Mouse (Mus musculus): Measurements from ENCODE around the gene Fhit. TPM values are rescaled to one million over a fixed set of nuclear protein-coding genes. Genes with fewer than 3 reads are reported as not detected.
A peak's percentile ranks its signal among the peaks of the same experiment; 100 is the strongest.

Gene Fhit
- polyA plus RNA-seq, 1 experiment from 2014 or later = 8.1 TPM

DNA sequence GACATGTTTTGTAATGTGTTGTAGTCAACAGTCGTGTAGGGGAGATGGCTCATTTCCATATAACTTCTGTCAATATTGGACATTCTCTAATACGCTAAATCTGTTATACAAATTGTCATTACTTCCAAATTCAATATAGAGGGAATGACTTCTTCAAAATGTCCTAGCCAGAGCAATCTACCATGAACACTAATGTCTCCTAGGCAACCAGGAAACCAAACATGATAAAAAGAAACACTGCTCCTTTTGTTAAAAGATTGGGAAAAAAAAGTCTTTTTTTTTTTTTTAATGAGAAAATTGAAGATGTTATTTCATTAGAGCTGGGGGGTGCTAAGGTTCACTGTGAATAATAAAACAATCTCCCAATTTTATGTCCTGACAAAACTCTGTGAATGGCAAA is 729.3 kb downstream of the Fhit start:
- Histone ChIP-seq H3K9me3 (replicated peaks; ENCODE audit: control insufficient read depth, low read length) (no peaks in the 10 kb centered on the region), H3K9ac (ENCODE audit: low read length) (no peak overlapping the region), H3K4me2 (ENCODE audit: low read length) (no peak overlapping the region), H3K27ac (ENCODE audit: low read depth, low read length) (no peak overlapping the region), H3K27me3 (replicated peaks; ENCODE audit: control insufficient read depth, insufficient read depth, low read length) (no peaks in the 10 kb centered on the region), H3K4me3 (ENCODE audit: low read depth, low read length) (no peak overlapping the region), H3K36me3 (ENCODE audit: control insufficient read depth, insufficient read depth, low read length) (no peaks in the 10 kb centered on the region), H3K4me1 (ENCODE audit: control insufficient read depth, insufficient read depth, low read length) (no peaks in the 10 kb centered on the region)
- DNase-seq (ENCODE audit: low spot score) (no peak), ATAC-seq (no peak)
- 90% methylated on average over 2 of the region's 2 CpGs for WGBS

DNA sequence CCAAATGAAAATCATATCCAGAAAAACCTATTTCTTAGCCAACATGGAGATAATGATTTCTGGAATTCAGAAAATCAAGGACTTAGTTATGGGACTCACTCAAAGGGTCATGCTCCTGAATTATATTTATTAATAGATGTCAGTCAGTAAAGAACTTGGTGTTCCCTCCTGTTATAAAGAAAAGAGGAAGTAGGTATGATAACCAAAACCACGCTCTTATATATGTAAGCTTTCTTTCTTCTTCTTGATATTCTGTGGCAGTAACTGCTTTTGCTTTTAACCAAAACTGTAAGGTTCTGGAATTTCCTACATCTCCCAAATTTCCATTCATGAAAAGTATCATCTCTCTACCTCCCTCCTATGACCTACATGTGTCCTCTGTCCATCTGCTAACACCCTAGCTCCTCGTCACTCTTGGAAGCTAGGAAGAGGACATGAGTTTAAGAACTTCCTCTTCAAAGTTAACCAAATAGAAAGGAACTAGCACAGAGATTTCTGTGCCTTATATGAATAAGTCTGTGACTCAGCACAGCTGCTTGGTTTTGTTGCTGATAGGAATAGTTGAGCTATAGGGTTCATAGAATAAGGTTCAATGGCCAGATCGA is 731.3 kb downstream of the Fhit start:
- Histone ChIP-seq H3K4me3 (ENCODE audit: low read depth, low read length) (no peak overlapping the region), H3K27ac (ENCODE audit: low read depth, low read length) (no peak overlapping the region), H3K9me3 (replicated peaks; ENCODE audit: control insufficient read depth, low read length) (no peaks in the 10 kb centered on the region), H3K4me1 (ENCODE audit: control insufficient read depth, insufficient read depth, low read length) (no peaks in the 10 kb centered on the region), H3K27me3 (replicated peaks; ENCODE audit: control insufficient read depth, insufficient read depth, low read length) (no peaks in the 10 kb centered on the region), H3K9ac (ENCODE audit: low read length) (no peak overlapping the region), H3K36me3 (ENCODE audit: control insufficient read depth, insufficient read depth, low read length) (no peaks in the 10 kb centered on the region), H3K4me2 (ENCODE audit: low read length) (no peak overlapping the region)
- DNase-seq (ENCODE audit: low spot score) = no peak
- ATAC-seq = no peak
- 94% methylated on average over 3 of the region's 3 CpGs for WGBS

DNA sequence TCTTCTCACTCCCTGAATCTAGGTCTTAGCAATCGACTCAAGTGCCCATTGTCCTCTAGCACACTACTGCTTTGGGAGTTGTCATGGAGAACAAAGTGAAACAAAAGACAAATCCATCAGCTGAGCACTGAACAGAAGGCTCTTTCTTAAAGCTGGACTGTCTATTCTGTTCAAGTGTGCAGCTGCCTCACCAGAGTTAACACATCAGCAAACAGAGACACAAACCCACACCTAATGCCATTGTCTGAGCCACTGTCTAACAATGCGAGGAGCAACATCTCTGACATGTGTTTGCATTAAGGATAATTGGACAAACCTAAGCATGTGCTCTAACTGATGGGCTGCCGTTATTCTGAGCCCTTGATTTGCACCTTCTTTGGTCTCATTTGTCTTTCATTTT is 738.3 kb downstream of the Fhit start:
- H3K4me1 ChIP-seq (ENCODE audit: control insufficient read depth, insufficient read depth, low read length) = no peaks in the 10 kb centered on the region
- no peak overlapping the region for H3K9ac ChIP-seq (ENCODE audit: low read length)
- H3K9me3 ChIP-seq (replicated peaks; ENCODE audit: control insufficient read depth, low read length) = no peaks in the 10 kb centered on the region
- no peaks in the 10 kb centered on the region for H3K36me3 ChIP-seq (ENCODE audit: control insufficient read depth, insufficient read depth, low read length)
- DNase-seq (ENCODE audit: low spot score) = no peak
- no peak overlapping the region for H3K4me3 ChIP-seq (ENCODE audit: low read depth, low read length)
- no peaks in the 10 kb centered on the region for H3K27me3 ChIP-seq (replicated peaks; ENCODE audit: control insufficient read depth, insufficient read depth, low read length)
- no peak overlapping the region for H3K27ac ChIP-seq (ENCODE audit: low read depth, low read length)
- no peak overlapping the region for H3K4me2 ChIP-seq (ENCODE audit: low read length)
- no peak for ATAC-seq
- WGBS = 37% methylated on average over 3 of the region's 3 CpGs

DNA sequence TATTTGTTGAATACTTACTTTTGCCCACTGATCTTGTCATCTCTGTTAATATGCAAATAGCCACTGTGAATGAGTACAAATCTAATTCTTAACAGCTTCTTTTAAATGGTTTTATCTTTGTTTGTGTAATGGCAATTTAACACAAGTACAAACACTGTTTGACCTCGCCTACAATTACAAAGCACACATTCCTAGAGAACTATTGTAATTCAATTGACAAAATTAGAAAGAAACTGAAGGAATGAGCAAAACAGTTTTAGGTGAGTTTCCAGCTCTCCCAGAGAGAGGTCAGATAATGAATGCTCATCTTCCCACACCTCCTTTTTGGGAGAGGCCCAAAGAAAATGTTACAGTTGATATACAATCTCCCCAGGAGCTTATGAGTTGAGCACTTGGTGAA is 739.6 kb downstream of the Fhit start:
- no peak overlapping the region for H3K27ac ChIP-seq (ENCODE audit: low read depth, low read length)
- no peak overlapping the region for H3K4me2 ChIP-seq (ENCODE audit: low read length)
- no peak for DNase-seq (ENCODE audit: low spot score)
- WGBS = 60% methylated on average over 1 of the region's 1 CpGs
- H3K4me3 ChIP-seq (ENCODE audit: low read depth, low read length) = no peak overlapping the region
- H3K4me1 ChIP-seq (ENCODE audit: control insufficient read depth, insufficient read depth, low read length) = no peaks in the 10 kb centered on the region
- no peaks in the 10 kb centered on the region for H3K9me3 ChIP-seq (replicated peaks; ENCODE audit: control insufficient read depth, low read length)
- H3K27me3 ChIP-seq (replicated peaks; ENCODE audit: control insufficient read depth, insufficient read depth, low read length) = no peaks in the 10 kb centered on the region
- no peak for ATAC-seq
- H3K36me3 ChIP-seq (ENCODE audit: control insufficient read depth, insufficient read depth, low read length) = no peaks in the 10 kb centered on the region
- H3K9ac ChIP-seq (ENCODE audit: low read length) = no peak overlapping the region

DNA sequence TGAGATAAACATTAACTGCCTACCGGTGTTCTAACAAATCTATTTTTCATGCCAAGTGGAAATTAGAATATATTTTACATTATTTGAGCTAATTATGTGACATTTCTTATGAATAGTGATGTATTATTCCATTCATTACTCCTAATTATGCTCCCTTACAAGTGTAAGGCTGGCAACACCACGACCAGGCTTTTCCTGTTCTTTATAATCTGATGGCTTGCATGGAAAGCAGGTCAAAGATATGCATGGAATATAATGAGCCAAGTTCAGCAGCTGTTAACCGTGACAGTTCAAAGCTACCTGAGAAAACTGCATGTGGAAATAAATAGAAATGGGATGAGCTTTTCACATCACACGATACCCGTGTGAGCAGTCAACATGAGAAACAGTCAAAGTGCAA is 746.8 kb downstream of the Fhit start:
- WGBS = 61% methylated on average over 5 of the region's 5 CpGs
- no peak overlapping the region for H3K4me2 ChIP-seq (ENCODE audit: low read length)
- DNase-seq (ENCODE audit: low spot score) (peak; percentile 14), ATAC-seq (no peak)
- H3K9ac ChIP-seq (ENCODE audit: low read length) = no peak overlapping the region
- H3K9me3 ChIP-seq (replicated peaks; ENCODE audit: control insufficient read depth, low read length) = no peaks in the 10 kb centered on the region
- no peaks in the 10 kb centered on the region for H3K36me3 ChIP-seq (ENCODE audit: control insufficient read depth, insufficient read depth, low read length)
- H3K4me3 ChIP-seq (ENCODE audit: low read depth, low read length) = no peak overlapping the region
- H3K27ac ChIP-seq (ENCODE audit: low read depth, low read length) = no peak overlapping the region
- no peaks in the 10 kb centered on the region for H3K4me1 ChIP-seq (ENCODE audit: control insufficient read depth, insufficient read depth, low read length)
- H3K27me3 ChIP-seq (replicated peaks; ENCODE audit: control insufficient read depth, insufficient read depth, low read length) = no peaks in the 10 kb centered on the region

DNA sequence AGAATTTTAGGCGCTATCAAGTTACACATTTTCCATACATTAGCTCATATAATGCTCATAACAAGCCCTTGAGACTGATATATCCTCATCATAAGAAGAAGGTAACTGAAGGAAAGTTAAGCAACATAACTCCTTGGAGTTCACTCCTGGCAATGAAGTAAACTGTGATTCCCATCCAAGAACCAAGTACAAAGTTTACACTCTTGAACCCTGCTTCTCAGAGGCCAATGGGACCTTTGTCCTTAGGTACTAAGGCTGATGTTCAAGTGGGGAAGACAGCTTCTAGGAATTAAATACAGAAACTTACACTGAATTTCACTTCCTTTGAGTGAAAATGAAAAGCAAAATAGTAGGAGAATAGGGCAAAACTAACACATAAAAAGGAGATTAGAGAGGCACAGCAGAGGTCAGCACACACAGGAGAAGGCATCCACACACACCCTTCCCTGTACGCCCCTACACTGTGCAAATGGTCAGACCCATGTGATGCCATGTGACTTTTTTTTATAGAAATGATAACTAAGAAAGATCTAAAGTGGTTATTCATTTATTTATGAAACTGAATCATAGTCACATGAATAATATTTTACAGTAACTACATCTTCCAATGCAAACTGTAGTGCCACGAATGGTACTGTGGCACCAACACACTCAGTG is 752.4 kb downstream of the Fhit start:
- no peaks in the 10 kb centered on the region for H3K36me3 ChIP-seq (ENCODE audit: control insufficient read depth, insufficient read depth, low read length)
- no peak overlapping the region for H3K27ac ChIP-seq (ENCODE audit: low read depth, low read length)
- H3K4me3 ChIP-seq (ENCODE audit: low read depth, low read length) = no peak overlapping the region
- no peaks in the 10 kb centered on the region for H3K27me3 ChIP-seq (replicated peaks; ENCODE audit: control insufficient read depth, insufficient read depth, low read length)
- no peaks in the 10 kb centered on the region for H3K4me1 ChIP-seq (ENCODE audit: control insufficient read depth, insufficient read depth, low read length)
- no peaks in the 10 kb centered on the region for H3K9me3 ChIP-seq (replicated peaks; ENCODE audit: control insufficient read depth, low read length)
- H3K4me2 ChIP-seq (ENCODE audit: low read length) = no peak overlapping the region
- DNase-seq (ENCODE audit: low spot score) (no peak), ATAC-seq (no peak)
- no peak overlapping the region for H3K9ac ChIP-seq (ENCODE audit: low read length)
- 90% methylated on average over 3 of the region's 3 CpGs for WGBS

DNA sequence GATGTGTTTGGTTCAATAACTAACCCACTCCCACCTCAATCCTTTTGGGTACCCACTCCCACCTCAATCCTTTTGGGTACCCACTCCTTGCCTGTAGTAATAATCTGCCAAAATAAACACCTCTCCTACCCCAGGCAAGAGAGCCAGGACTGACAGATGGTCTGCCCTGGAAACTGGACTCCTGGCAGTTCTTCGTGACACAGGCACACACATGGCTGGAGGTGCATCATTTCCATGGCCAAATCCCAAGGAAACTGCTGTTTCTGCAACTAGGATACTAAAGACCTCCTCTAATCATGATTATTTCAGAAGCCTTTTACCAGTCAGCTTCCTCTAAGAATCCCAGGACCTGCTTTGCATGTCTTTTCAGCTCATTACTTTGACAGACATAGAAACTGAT is 756.5 kb downstream of the Fhit start:
- DNase-seq (ENCODE audit: low spot score) = no peak
- no peaks in the 10 kb centered on the region for H3K36me3 ChIP-seq (ENCODE audit: control insufficient read depth, insufficient read depth, low read length)
- no peak for ATAC-seq
- 84% methylated on average over 1 of the region's 1 CpGs for WGBS
- H3K4me3 ChIP-seq (ENCODE audit: low read depth, low read length) = no peak overlapping the region
- H3K9ac ChIP-seq (ENCODE audit: low read length) = no peak overlapping the region
- H3K9me3 ChIP-seq (replicated peaks; ENCODE audit: control insufficient read depth, low read length) = no peaks in the 10 kb centered on the region
- no peaks in the 10 kb centered on the region for H3K27me3 ChIP-seq (replicated peaks; ENCODE audit: control insufficient read depth, insufficient read depth, low read length)
- H3K27ac ChIP-seq (ENCODE audit: low read depth, low read length) = no peak overlapping the region
- no peaks in the 10 kb centered on the region for H3K4me1 ChIP-seq (ENCODE audit: control insufficient read depth, insufficient read depth, low read length)
- no peak overlapping the region for H3K4me2 ChIP-seq (ENCODE audit: low read length)

DNA sequence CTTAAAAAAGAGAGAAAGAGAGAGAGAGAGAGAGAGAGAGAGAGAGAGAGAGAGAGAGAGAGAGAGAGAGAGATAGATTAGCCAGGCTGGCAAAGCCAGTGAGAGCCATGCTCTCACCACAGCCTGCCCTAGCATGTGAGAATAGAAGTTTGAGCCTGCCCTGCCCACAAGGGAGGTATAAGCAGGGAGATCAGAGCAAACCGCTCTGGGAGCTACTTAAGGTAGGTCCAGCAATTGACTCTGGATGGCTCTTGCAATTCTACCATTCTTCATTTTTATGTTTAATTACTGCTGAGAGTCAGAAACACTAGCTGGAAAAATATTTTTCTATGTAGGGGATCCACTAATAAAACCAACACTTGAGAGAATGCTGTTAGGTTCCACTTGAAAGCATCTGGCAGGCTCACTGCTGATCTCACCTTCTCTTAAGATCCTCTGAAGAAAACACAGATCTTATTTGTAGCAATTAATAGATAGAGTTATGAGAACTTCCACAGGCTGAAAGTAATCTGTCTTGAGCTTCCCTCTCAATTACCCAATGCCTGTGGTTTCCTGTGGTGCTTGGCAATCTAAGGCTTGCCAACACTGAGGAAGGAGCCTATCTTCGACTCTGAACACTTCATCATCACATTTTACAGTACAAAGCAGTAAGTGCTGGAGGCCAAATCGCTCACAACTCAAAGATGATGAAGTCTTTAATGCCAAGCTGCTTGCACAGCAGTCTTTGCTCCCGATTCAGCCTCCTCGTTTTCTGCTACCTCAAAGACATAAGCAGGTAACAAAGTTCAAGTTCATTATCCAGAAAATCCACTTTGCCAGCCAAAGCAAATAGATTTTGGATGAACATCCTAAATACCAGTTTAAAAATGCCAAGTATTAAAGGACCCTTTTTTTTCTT is 793.8 kb downstream of the Fhit start:
- Histone ChIP-seq H3K9me3 (replicated peaks; ENCODE audit: control insufficient read depth, low read length) (no peaks in the 10 kb centered on the region), H3K4me3 (ENCODE audit: low read depth, low read length) (no peak overlapping the region), H3K9ac (ENCODE audit: low read length) (no peak overlapping the region), H3K4me2 (ENCODE audit: low read length) (no peak overlapping the region), H3K27ac (ENCODE audit: low read depth, low read length) (no peak overlapping the region), H3K27me3 (replicated peaks; ENCODE audit: control insufficient read depth, insufficient read depth, low read length) (no peaks in the 10 kb centered on the region), H3K36me3 (ENCODE audit: control insufficient read depth, insufficient read depth, low read length) (no peaks in the 10 kb centered on the region), H3K4me1 (ENCODE audit: control insufficient read depth, insufficient read depth, low read length) (no peaks in the 10 kb centered on the region)
- DNase-seq (ENCODE audit: low spot score) (no peak), ATAC-seq (no peak)
- WGBS = 74% methylated on average over 5 of the region's 5 CpGs

DNA sequence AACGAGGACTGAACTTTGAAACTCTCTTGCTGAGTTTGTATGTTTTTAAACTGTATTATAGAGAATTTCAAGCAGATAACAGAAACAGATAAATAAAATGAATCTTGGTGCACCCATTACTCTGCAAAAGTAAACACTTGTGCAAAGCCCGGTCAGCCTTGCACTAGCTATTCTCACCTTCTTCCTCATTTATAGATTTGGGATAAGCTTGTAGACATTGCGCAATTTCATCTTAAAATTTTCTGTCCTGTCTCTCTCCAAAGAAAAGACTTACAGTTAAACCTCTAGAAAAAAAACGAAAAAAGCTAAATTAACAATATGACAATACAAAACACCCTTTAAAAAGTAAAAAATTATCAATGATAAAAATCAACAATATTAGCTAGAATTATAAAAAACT is 795.0 kb downstream of the Fhit start:
- no peak for ATAC-seq
- Histone ChIP-seq H3K27ac (ENCODE audit: low read depth, low read length) (no peak overlapping the region), H3K4me2 (ENCODE audit: low read length) (no peak overlapping the region), H3K27me3 (replicated peaks; ENCODE audit: control insufficient read depth, insufficient read depth, low read length) (no peaks in the 10 kb centered on the region), H3K9ac (ENCODE audit: low read length) (no peak overlapping the region), H3K9me3 (replicated peaks; ENCODE audit: control insufficient read depth, low read length) (no peaks in the 10 kb centered on the region), H3K4me3 (ENCODE audit: low read depth, low read length) (no peak overlapping the region), H3K4me1 (ENCODE audit: control insufficient read depth, insufficient read depth, low read length) (no peaks in the 10 kb centered on the region), H3K36me3 (ENCODE audit: control insufficient read depth, insufficient read depth, low read length) (no peaks in the 10 kb centered on the region)
- 87% methylated on average over 4 of the region's 4 CpGs for WGBS
- no peak for DNase-seq (ENCODE audit: low spot score)

Measured in forebrain, embryonic 14.5 days (tissue).